Mouse (Mus musculus) hindbrain, embryonic 11.5 days (tissue): ENCODE data around the gene Cass4. TPM values are rescaled to one million over a fixed set of nuclear protein-coding genes. Genes with fewer than 3 reads are reported as not detected.

Experiments
- polyA plus RNA-seq: library from polyadenylated mRNA; unstranded; fragments of >200 nt; fragmentation: Nextera tagmentation; extraction: Ambion mirVana; gene quantifications from 2 replicates; pipeline ENCODE4 v1.2.1, GENCODE M21; 2014

The Cass4 gene
- polyA plus RNA-seq, 1 experiment from 2014 or later, result 0.12 TPM

Other genes with a start within 250 kb of the Cass4 start
- not detected in 2 replicates for gene Mc3r, start 145.3 kb upstream of the Cass4 start, polyA plus RNA-seq
- gene Fam210b, start 48.2 kb upstream of the Cass4 start, polyA plus RNA-seq, result 27.6 TPM in 2 replicates
- 142 and 144 TPM in 2 replicates for gene Aurka, start 23.3 kb upstream of the Cass4 start, polyA plus RNA-seq
- gene Cstf1, start 23.1 kb upstream of the Cass4 start, polyA plus RNA-seq, result 44.7 and 44.9 TPM in 2 replicates
- gene Rtf2, start 46.8 kb downstream of the Cass4 start, polyA plus RNA-seq, result 95.5 and 102 TPM in 2 replicates
- gene Gcnt7, start 64.8 kb downstream of the Cass4 start, polyA plus RNA-seq, result 0.56 and 0.97 TPM in 2 replicates
- gene Fam209, start 78.7 kb downstream of the Cass4 start, polyA plus RNA-seq, result 0.31 TPM in 1 of 2 replicates, not detected in the other
- gene Tfap2c, start 155.8 kb downstream of the Cass4 start, polyA plus RNA-seq, result 2.5 and 2.8 TPM in 2 replicates